Mouse (Mus musculus): ENCODE measurements around the gene Chgb.

- no peak for TF ChIP-seq CTCF (IDR thresholded peaks at IDR 0.05; ENCODE audit: low read depth, low read length)
- no peak for TF ChIP-seq GATA1 (IDR thresholded peaks at IDR 0.05; ENCODE audit: borderline replicate concordance, low read length)
- no peak for TF ChIP-seq POLR2AphosphoS5 (IDR thresholded peaks at IDR 0.05; ENCODE audit: insufficient replicate concordance, low read depth, low read length)
- no peak for TF ChIP-seq GATA2 (IDR thresholded peaks at IDR 0.05; ENCODE audit: borderline replicate concordance, low read depth, low read length)
These were observed 23.2 kb upstream of the Chgb start for GRCm38 (mm10) chr2:132757911-132758310.
